Mouse (Mus musculus) E14TG2a.4 (cell line): ENCODE results near the gene Pakap.
"Not testable (repeated sequence)": the region's sequence is repeated elsewhere in the genome, so short reads cannot be mapped to it uniquely, and the experiment has no call there.

Experiments used
- H3K27me3 ChIP-seq: 2 replicates; pipeline ENCODE4 v1.6.1; 2014; ENCODE audit warnings: low read length, control low read depth; ENCODE audit not compliant: insufficient read depth
- H3K36me3 ChIP-seq: 2 replicates; pipeline ENCODE4 v1.6.1; 2014; ENCODE audit warnings: low read length, control low read depth; ENCODE audit not compliant: insufficient read depth
- H3K4me1 ChIP-seq: replicated peaks from 2 replicates; pipeline ENCODE4 v1.6.1; 2014; ENCODE audit warnings: low read depth, low read length, control low read depth
- H3K4me3 ChIP-seq: replicated peaks from 2 replicates; pipeline ENCODE4 v1.5.1; 2014; ENCODE audit warnings: mild to moderate bottlenecking, low read length
- H3K9me3 ChIP-seq: 2 replicates; pipeline ENCODE4 v1.6.1; 2014; ENCODE audit warnings: low read length, control low read depth
- CTCF ChIP-seq: conservative IDR thresholded peaks from 2 replicates; pipeline ENCODE4 v1.5.1; 2014; ENCODE audit warnings: low read length
- NANOG ChIP-seq: IDR thresholded peaks from 2 replicates; pipeline ENCODE4 v1.6.1; 2014; ENCODE audit warnings: borderline replicate concordance, low read length, mixed read lengths
- POU5F1 ChIP-seq: IDR thresholded peaks from 2 replicates; pipeline ENCODE4 v1.6.1; 2014; ENCODE audit warnings: low read length, borderline replicate concordance

The Pakap gene

GRCm38 (mm10) chr4:57879137-57879536, 311.2 kb downstream of the Pakap start:
- Histone ChIP-seq H3K27me3 (no peaks in the 10 kb centered on the region), H3K4me1 (no peaks in the 10 kb centered on the region), H3K36me3 (peaks cover 61% of the 10 kb centered on the region), H3K9me3 (peaks cover 67% of the 10 kb centered on the region), H3K4me3 (no peak overlapping the region)
- TF ChIP-seq NANOG (no peak), POU5F1 (no peak), CTCF (no peak)

- Histone ChIP-seq H3K4me3 (no peak overlapping the region), H3K36me3 (peaks cover 68% of the 10 kb centered on the region), H3K9me3 (peaks cover 74% of the 10 kb centered on the region), H3K27me3 (no peaks in the 10 kb centered on the region), H3K4me1 (no peaks in the 10 kb centered on the region)
- TF ChIP-seq POU5F1 = no peak
- peak; percentile 43 for TF ChIP-seq CTCF
- TF ChIP-seq NANOG = no peak
Observed at GRCm38 (mm10) chr4:57879804-57880357, 311.9 kb downstream of the Pakap start.

- Histone ChIP-seq H3K4me1 (no peaks in the 10 kb centered on the region), H3K36me3 (peaks cover 93% of the 10 kb centered on the region), H3K9me3 (peaks cover 99% of the 10 kb centered on the region), H3K27me3 (no peaks in the 10 kb centered on the region), H3K4me3 (peak overlapping the region; percentile 18; the same call in 1 of the 2 replicates)
- no peak for TF ChIP-seq NANOG
- TF ChIP-seq CTCF = no peak
- TF ChIP-seq POU5F1 = no peak
Observed at GRCm38 (mm10) chr4:57883520-57884421, 315.8 kb downstream of the Pakap start.

- H3K4me3 ChIP-seq = peak overlapping the region; percentile 18; the same call in 1 of the 2 replicates
- H3K36me3 ChIP-seq = peaks cover 88% of the 10 kb centered on the region
- H3K9me3 ChIP-seq = peaks cover 97% of the 10 kb centered on the region
- no peaks in the 10 kb centered on the region for H3K27me3 ChIP-seq
- H3K4me1 ChIP-seq = no peaks in the 10 kb centered on the region
- TF ChIP-seq NANOG (no peak), POU5F1 (no peak), CTCF (no peak)
Observed at GRCm38 (mm10) chr4:57884511-57884910, 316.5 kb downstream of the Pakap start.

- TF ChIP-seq NANOG (no peak), CTCF (no peak), POU5F1 (no peak)
Observed at GRCm38 (mm10) chr4:57885186-57885585, 317.2 kb downstream of the Pakap start.

GRCm38 (mm10) chr4:57886066-57886887, 318.3 kb downstream of the Pakap start:
- Histone ChIP-seq H3K27me3 (no peaks in the 10 kb centered on the region), H3K4me1 (peaks cover 5% of the 10 kb centered on the region; the same call in 1 of the 2 replicates), H3K9me3 (peaks cover 80% of the 10 kb centered on the region), H3K36me3 (peaks cover 70% of the 10 kb centered on the region), H3K4me3 (no peak overlapping the region)
- TF ChIP-seq NANOG (no peak), CTCF (no peak), POU5F1 (no peak)

More at GRCm38 (mm10) chr4:57885186-57885585, 317.2 kb downstream of the Pakap start:
- peaks cover 81% of the 10 kb centered on the region for H3K36me3 ChIP-seq
- no peaks in the 10 kb centered on the region for H3K27me3 ChIP-seq
- H3K9me3 ChIP-seq = peaks cover 91% of the 10 kb centered on the region
- H3K4me3 ChIP-seq = no peak overlapping the region
- no peaks in the 10 kb centered on the region for H3K4me1 ChIP-seq

GRCm38 (mm10) chr4:57886888-57887230, 318.9 kb downstream of the Pakap start:
- Histone ChIP-seq H3K36me3 (peaks cover 64% of the 10 kb centered on the region), H3K4me1 (peaks cover 11% of the 10 kb centered on the region; the same call in 1 of the 2 replicates), H3K4me3 (no peak overlapping the region), H3K9me3 (peaks cover 74% of the 10 kb centered on the region), H3K27me3 (no peaks in the 10 kb centered on the region)
- TF ChIP-seq CTCF = no peak
- TF ChIP-seq NANOG = no peak
- TF ChIP-seq POU5F1 = no peak

GRCm38 (mm10) chr4:57888246-57888645, 320.3 kb downstream of the Pakap start:
- H3K27me3 ChIP-seq = no peaks in the 10 kb centered on the region
- H3K36me3 ChIP-seq = peaks cover 57% of the 10 kb centered on the region
- TF ChIP-seq CTCF = no peak
- TF ChIP-seq POU5F1 = no peak
- no peak for TF ChIP-seq NANOG
- H3K4me3 ChIP-seq = no peak overlapping the region
- H3K9me3 ChIP-seq = peaks cover 60% of the 10 kb centered on the region
- peaks cover 12% of the 10 kb centered on the region; the same call in 1 of the 2 replicates for H3K4me1 ChIP-seq

- H3K4me1 ChIP-seq = peaks cover 12% of the 10 kb centered on the region; the same call in 1 of the 2 replicates
- not testable (repeated sequence) for H3K4me3 ChIP-seq, H3K27me3 ChIP-seq
- H3K9me3 ChIP-seq = peaks cover 53% of the 10 kb centered on the region
- peaks cover 57% of the 10 kb centered on the region for H3K36me3 ChIP-seq
Observed at GRCm38 (mm10) chr4:57888978-57889377, 321.0 kb downstream of the Pakap start.
